Mouse (Mus musculus): ENCODE data around the gene F8a. TPM values are rescaled to one million over a fixed set of nuclear protein-coding genes. Genes with fewer than 3 reads are reported as not detected.

Gene F8a
- 8.4 TPM for polyA plus RNA-seq (2014; fragmentation: Illumina TruSeq; extraction: RNeasy Lipid Tissue Mini Kit (QIAGEN cat#74804); ENCODE audit: low read depth, low replicate concordance)

GRCm38 (mm10) chrX:73227914-73228605 lies at the start of gene F8a:
Gene F8a (plus strand): TSS chrX:73228291.

DNA sequence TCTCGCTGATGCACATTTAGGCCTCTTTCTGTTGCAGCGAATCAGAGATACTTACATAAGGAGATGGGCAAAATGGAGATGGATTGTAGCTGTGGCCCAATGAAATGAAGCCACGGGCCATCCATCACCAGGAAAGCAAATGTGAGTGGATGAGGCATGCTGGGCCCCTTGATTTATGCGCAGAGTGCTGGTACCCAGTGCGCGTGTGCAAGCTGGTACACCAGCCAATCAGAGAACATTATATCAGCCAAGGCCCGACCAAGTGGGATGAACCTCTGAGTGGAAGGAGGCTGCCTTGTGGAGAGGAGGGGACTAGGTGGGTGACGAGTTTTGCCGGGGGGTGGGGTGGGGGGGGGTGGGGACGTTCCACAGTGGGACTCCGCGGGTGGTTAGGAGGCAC lies 36.2 kb upstream of the F8a start, which contains the start of gene Xlr3b:
Gene Xlr3b, plus strand, starts transcription at position 274 of the 400 bp plus-strand sequence.

GRCm38 (mm10) chrX:73213819-73214564 lies 14.1 kb upstream of the F8a start, which contains the start of gene Xlr4b:
Gene Xlr4b (plus strand): TSS chrX:73214333.

DNA sequence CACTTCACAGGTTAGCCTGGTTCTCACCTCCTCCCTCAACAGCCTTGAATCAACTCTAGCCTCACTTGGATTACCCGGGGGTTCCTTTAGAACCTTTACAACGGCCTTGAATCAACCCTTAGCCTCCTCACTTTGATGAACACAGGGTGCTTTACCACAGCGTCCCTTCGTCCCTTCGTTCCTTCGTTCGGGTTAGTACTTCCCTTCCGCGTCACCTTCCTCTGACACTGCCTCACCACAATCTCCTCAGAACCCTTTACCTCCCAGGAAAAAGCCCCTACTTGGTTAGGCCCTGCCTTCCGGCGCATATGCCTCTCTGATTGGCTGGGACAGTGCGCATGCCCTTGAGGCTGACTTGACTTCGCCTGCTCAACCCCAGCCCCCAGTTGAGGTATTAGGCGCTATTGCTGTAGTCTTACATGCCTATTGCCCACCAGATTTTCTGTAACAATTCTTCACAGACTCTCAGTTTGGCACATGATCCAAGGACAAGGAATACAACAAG lies 14.8 kb downstream of the F8a start, which contains the start of gene Xlr4c:
Gene Xlr4c, minus strand, starts transcription at position 310 of the 505 bp plus-strand sequence.

DNA sequence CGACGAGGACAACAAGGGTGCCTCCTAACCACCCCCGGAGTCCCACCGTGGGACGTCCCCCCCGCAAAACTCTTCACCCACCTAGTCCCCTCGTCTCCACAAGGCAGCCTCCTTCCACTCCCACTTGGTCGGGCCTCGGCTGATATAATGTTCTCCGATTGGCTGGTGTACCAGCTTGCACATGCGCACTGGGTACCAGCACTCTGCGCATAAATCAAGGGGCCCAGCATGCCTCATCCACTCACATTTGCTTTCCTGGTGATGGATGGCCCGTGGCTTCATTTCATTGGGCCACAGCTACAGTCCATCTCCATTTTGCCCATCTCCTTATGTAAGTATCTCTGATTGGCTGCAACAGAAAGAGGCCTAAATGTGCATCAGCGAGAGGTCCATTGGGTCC lies 37.2 kb downstream of the F8a start, which contains the start of gene Xlr3c:
Gene Xlr3c, minus strand, starts transcription at position 121 of the 400 bp plus-strand sequence.

Other genes starting within 250 kb of the F8a start
- 23.9 TPM for gene Zfp185, start 241.0 kb upstream of the F8a start, polyA plus RNA-seq (2014; fragmentation: Illumina TruSeq; extraction: RNeasy Lipid Tissue Mini Kit (QIAGEN cat#74804); ENCODE audit: low read depth, low replicate concordance)
- not detected for gene Pnma5, start 191.2 kb upstream of the F8a start, polyA plus RNA-seq (2014; fragmentation: Illumina TruSeq; extraction: RNeasy Lipid Tissue Mini Kit (QIAGEN cat#74804); ENCODE audit: low read depth, low replicate concordance)
- not detected for gene Pnma3, start 163.5 kb upstream of the F8a start, polyA plus RNA-seq (2014; fragmentation: Illumina TruSeq; extraction: RNeasy Lipid Tissue Mini Kit (QIAGEN cat#74804); ENCODE audit: low read depth, low replicate concordance)
- not detected for gene Xlr4a, start 145.8 kb upstream of the F8a start, polyA plus RNA-seq (2014; fragmentation: Illumina TruSeq; extraction: RNeasy Lipid Tissue Mini Kit (QIAGEN cat#74804); ENCODE audit: low read depth, low replicate concordance)
- gene Xlr3a, start 131.2 kb upstream of the F8a start, polyA plus RNA-seq (2014; fragmentation: Illumina TruSeq; extraction: RNeasy Lipid Tissue Mini Kit (QIAGEN cat#74804); ENCODE audit: low read depth, low replicate concordance) = 5.1 TPM
- not detected for gene Gm14685, start 111.2 kb upstream of the F8a start, polyA plus RNA-seq (2014; fragmentation: Illumina TruSeq; extraction: RNeasy Lipid Tissue Mini Kit (QIAGEN cat#74804); ENCODE audit: low read depth, low replicate concordance)
- gene Xlr5b, start 79.5 kb upstream of the F8a start, polyA plus RNA-seq (2014; fragmentation: Illumina TruSeq; extraction: RNeasy Lipid Tissue Mini Kit (QIAGEN cat#74804); ENCODE audit: low read depth, low replicate concordance) = 1.0 TPM
- gene DXBay18, start 78.8 kb upstream of the F8a start, polyA plus RNA-seq (2014; fragmentation: Illumina TruSeq; extraction: RNeasy Lipid Tissue Mini Kit (QIAGEN cat#74804); ENCODE audit: low read depth, low replicate concordance) = not detected
- not detected for gene Spin2d, start 51.3 kb upstream of the F8a start, polyA plus RNA-seq (2014; fragmentation: Illumina TruSeq; extraction: RNeasy Lipid Tissue Mini Kit (QIAGEN cat#74804); ENCODE audit: low read depth, low replicate concordance)
- 5.6 TPM for gene Xlr3b, start 36.1 kb upstream of the F8a start, polyA plus RNA-seq (2014; fragmentation: Illumina TruSeq; extraction: RNeasy Lipid Tissue Mini Kit (QIAGEN cat#74804); ENCODE audit: low read depth, low replicate concordance)
- 0.69 TPM for gene Xlr4b, start 14.0 kb upstream of the F8a start, polyA plus RNA-seq (2014; fragmentation: Illumina TruSeq; extraction: RNeasy Lipid Tissue Mini Kit (QIAGEN cat#74804); ENCODE audit: low read depth, low replicate concordance)
- gene Xlr4c, start 14.8 kb downstream of the F8a start, polyA plus RNA-seq (2014; fragmentation: Illumina TruSeq; extraction: RNeasy Lipid Tissue Mini Kit (QIAGEN cat#74804); ENCODE audit: low read depth, low replicate concordance) = 0.93 TPM
- gene Xlr3c, start 37.1 kb downstream of the F8a start, polyA plus RNA-seq (2014; fragmentation: Illumina TruSeq; extraction: RNeasy Lipid Tissue Mini Kit (QIAGEN cat#74804); ENCODE audit: low read depth, low replicate concordance) = not detected
- gene Xlr5a, start 64.7 kb downstream of the F8a start, polyA plus RNA-seq (2014; fragmentation: Illumina TruSeq; extraction: RNeasy Lipid Tissue Mini Kit (QIAGEN cat#74804); ENCODE audit: low read depth, low replicate concordance) = 0.65 TPM
- gene Xlr5c, start 64.7 kb downstream of the F8a start, polyA plus RNA-seq (2014; fragmentation: Illumina TruSeq; extraction: RNeasy Lipid Tissue Mini Kit (QIAGEN cat#74804); ENCODE audit: low read depth, low replicate concordance) = 0.49 TPM
- gene Gm45015, start 108.5 kb downstream of the F8a start, polyA plus RNA-seq (2014; fragmentation: Illumina TruSeq; extraction: RNeasy Lipid Tissue Mini Kit (QIAGEN cat#74804); ENCODE audit: low read depth, low replicate concordance) = not detected
- gene Zfp275, start 114.3 kb downstream of the F8a start, polyA plus RNA-seq (2014; fragmentation: Illumina TruSeq; extraction: RNeasy Lipid Tissue Mini Kit (QIAGEN cat#74804); ENCODE audit: low read depth, low replicate concordance) = 9.1 TPM
- gene Gm18336, start 170.4 kb downstream of the F8a start, polyA plus RNA-seq (2014; fragmentation: Illumina TruSeq; extraction: RNeasy Lipid Tissue Mini Kit (QIAGEN cat#74804); ENCODE audit: low read depth, low replicate concordance) = not detected
- gene Zfp92, start 182.8 kb downstream of the F8a start, polyA plus RNA-seq (2014; fragmentation: Illumina TruSeq; extraction: RNeasy Lipid Tissue Mini Kit (QIAGEN cat#74804); ENCODE audit: low read depth, low replicate concordance) = not detected
- not detected for gene Trex2, start 207.1 kb downstream of the F8a start, polyA plus RNA-seq (2014; fragmentation: Illumina TruSeq; extraction: RNeasy Lipid Tissue Mini Kit (QIAGEN cat#74804); ENCODE audit: low read depth, low replicate concordance)
- gene Haus7, start 230.8 kb downstream of the F8a start, polyA plus RNA-seq (2014; fragmentation: Illumina TruSeq; extraction: RNeasy Lipid Tissue Mini Kit (QIAGEN cat#74804); ENCODE audit: low read depth, low replicate concordance) = 7.4 TPM